Mouse (Mus musculus): ENCODE measurements around the gene Anapc10. TPM values are rescaled to one million over a fixed set of nuclear protein-coding genes. Genes with fewer than 3 reads are reported as not detected.
"Not testable (repeated sequence)": the region's sequence is repeated elsewhere in the genome, so short reads cannot be mapped to it uniquely, and the experiment has no call there.

The Anapc10 gene
- 36.0 and 42.4 TPM in 2 replicates for polyA plus RNA-seq (2015; fragmentation: Nextera tagmentation; extraction: Ambion mirVana)

DNA sequence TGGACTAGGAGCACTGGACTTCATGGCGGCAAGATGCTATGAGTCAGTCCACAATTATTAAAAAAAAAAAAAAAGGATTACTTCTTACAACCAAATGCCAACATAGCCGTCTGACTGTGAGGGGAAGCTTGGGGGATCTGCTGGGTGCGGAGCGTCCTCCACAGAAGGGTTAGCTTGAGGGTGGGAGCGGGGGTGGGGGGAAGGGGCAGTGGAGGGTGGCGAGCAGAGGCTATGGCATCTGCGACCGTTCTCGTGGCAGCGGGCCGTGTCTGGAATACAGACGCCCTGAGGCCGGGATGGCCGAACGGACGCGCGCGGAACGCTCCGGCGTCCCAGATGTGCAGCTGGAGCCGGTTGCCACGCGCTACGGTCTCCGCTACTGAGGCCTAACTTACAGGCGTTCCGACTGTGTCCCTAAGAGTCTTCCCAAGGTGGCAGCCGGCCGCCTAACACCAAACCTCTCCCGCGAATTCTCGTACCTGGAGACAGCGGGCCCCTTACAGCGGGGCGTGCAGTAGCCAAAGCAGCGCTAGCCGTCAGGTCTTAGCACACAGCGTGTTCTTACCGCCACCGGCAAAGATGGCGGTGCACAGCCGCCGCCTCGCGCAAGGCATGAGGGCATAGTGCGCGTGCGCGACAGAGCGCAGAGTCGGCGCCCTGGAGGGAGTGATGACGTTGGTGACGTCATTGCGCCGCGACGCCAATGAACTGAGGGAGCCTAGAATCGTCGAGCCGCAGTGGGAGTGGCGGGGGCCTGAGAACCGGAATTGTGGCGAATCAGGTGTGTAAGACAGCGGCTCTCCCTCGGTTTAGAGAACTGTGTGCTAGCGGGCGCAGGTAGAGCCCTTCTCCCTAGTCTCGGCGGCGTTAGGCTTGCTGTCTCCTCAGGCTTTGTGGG is at the start of gene Anapc10, which contains the start of gene Abce1:
TSS of gene Anapc10 (plus strand) at position 757 of the 898 bp plus-strand sequence.
TSS of gene Abce1 (minus strand) at position 677 of the 898 bp plus-strand sequence.
- Histone ChIP-seq H3K36me3 (peaks cover 26% of the 10 kb centered on the region), H3K9me3 (no peaks in the 10 kb centered on the region), H3K27ac (peak within 1 kb of the TSS; percentile 91), H3K4me2 (peak within 1 kb of the TSS; percentile 84), H3K27me3 (no peaks in the 10 kb centered on the region), H3K4me3 (peak within 1 kb of the TSS; percentile 89), H3K9ac (peak within 1 kb of the TSS; percentile 87), H3K4me1 (replicated peaks) (peaks cover 18% of the 10 kb centered on the region)
- WGBS = under 1% methylated on average over 70 of the region's 73 CpGs
- peak; percentile 99 for ATAC-seq (ENCODE audit: low FRiP score)

DNA sequence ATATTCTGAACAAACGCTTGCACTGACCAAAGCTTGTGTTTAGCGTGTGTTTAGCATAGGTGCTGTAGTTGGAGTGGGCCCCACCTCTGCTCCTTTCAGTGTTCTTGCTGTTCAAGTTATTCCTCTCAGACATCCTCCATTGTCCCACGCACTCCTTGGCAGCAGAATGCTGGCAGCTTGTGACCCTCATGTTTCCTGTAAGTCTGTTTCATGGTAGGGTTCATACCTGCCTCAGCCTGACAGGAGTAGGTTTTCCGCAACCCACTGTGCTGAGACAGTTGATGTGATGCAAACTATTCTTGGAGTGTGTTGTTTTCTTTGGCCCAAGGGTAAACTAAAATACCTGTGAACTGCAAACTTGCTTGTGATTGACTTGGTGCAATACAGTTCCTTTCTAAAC is 35.2 kb upstream of the Anapc10 start:
- H3K4me3 ChIP-seq = no peak overlapping the region
- H3K9me3 ChIP-seq = no peaks in the 10 kb centered on the region
- H3K4me1 ChIP-seq (replicated peaks) = peaks cover 6% of the 10 kb centered on the region
- ATAC-seq (ENCODE audit: low FRiP score) = no peak
- WGBS = 91% methylated on average over 4 of the region's 4 CpGs
- no peak overlapping the region for H3K9ac ChIP-seq
- H3K27me3 ChIP-seq = no peaks in the 10 kb centered on the region
- H3K36me3 ChIP-seq = peaks cover 30% of the 10 kb centered on the region
- no peak overlapping the region for H3K4me2 ChIP-seq
- no peak overlapping the region for H3K27ac ChIP-seq

DNA sequence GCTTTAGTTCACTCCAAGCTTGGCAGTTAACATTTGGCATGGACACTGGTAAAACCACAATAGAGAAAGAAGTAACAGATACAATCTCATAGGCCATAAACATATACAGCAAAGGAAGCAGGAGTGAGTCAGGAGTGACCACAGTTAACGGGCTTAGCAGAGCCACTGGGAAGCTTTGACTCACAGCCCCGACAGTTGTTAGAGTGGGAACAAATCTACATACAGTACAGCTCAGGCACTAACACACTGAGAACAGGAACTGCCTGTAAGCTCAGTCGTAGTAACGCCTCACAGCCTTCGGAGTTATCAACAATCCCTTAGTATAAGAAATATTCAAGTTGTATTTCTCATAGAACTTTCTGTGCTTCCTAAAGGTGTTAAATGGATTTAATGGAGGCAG is 32.6 kb upstream of the Anapc10 start:
- Histone ChIP-seq H3K4me2 (no peak overlapping the region), H3K27me3 (no peaks in the 10 kb centered on the region), H3K9ac (no peak overlapping the region), H3K27ac (no peak overlapping the region), H3K36me3 (peaks cover 29% of the 10 kb centered on the region), H3K4me3 (no peak overlapping the region), H3K4me1 (replicated peaks) (peaks cover 6% of the 10 kb centered on the region), H3K9me3 (no peaks in the 10 kb centered on the region)
- ATAC-seq (ENCODE audit: low FRiP score) = no peak
- WGBS = 75% methylated on average over 5 of the region's 5 CpGs

DNA sequence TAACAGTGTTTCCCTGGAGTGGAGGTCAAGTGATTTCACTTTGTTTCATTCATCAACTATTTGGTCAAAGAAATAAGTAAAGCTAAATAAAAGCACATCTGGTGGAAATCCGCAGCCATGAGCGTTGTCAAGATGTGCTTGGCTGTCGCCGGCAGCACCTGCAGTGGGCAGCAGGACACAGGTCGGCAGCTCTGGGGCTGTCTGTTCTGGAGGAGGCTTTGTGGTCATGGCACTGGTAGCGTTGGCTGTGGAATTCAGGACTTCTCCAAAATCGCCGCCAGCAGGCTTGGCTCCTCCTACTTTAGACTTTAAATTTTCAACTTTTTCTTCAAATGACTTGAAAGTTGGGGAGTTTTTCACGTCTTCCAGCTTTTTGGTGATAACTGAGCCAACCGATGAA is 31.5 kb upstream of the Anapc10 start:
- not testable (repeated sequence) for H3K27me3 ChIP-seq; ATAC-seq (ENCODE audit: low FRiP score); H3K4me3 ChIP-seq; H3K27ac ChIP-seq; H3K9ac ChIP-seq; H3K4me1 ChIP-seq (replicated peaks); H3K9me3 ChIP-seq
- Histone ChIP-seq H3K36me3 (peaks cover 34% of the 10 kb centered on the region), H3K4me2 (peak overlapping the region; percentile 55; the same call in 1 of the 2 replicates)
- 46% methylated on average over 10 of the region's 10 CpGs for WGBS

DNA sequence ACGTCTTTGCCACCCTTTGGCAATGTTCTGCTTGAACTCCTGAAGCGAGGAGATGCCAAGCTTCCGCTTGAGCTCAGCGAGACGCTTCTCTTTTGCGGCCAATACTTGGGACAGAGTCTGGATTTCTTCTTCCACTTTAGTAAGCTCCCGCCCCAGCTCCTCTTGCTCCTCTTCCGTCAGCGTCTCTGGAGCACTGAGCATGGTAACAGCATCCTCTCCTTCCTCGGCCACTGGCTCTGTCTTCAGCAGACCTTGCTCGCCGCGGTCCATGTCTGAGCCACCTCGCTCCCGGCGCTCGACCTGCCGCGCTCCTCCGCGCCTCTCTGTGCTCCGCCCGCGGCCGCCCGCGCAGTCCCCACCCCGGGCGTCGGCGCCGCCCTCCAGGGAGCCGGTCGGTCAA is 31.1 kb upstream of the Anapc10 start:
- Histone ChIP-seq H3K4me3 (peak overlapping the region; percentile 31), H3K9me3 (no peaks in the 10 kb centered on the region), H3K36me3 (peaks cover 36% of the 10 kb centered on the region), H3K9ac (peak overlapping the region; percentile 59), H3K4me1 (replicated peaks) (peaks cover 6% of the 10 kb centered on the region), H3K27ac (no peak overlapping the region), H3K4me2 (peak overlapping the region; percentile 55), H3K27me3 (no peaks in the 10 kb centered on the region)
- 10% methylated on average over 34 of the region's 34 CpGs for WGBS
- ATAC-seq (ENCODE audit: low FRiP score) = peak; percentile 71; the same call in 1 of the 2 replicates

DNA sequence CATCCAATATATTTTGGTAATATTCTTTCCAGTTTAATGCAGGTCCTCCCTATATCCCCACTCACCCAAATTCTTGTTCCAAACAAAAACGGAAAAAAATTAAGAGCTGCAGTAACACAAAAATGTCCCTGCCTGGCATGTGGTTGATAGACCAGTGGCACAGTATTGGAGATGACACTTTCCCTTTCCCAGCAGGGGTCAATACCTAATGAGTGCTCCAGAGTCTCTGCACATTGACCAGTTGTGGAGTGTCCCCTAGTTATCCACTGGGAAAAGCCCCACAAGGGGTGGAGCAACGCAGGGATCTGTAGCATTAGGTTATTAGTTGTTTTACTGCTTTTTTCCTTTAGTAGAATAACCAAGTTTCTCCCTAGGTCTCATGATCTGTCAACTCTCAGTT is 30.7 kb upstream of the Anapc10 start:
- H3K27ac ChIP-seq = no peak overlapping the region
- peak overlapping the region; percentile 55 for H3K4me2 ChIP-seq
- peaks cover 40% of the 10 kb centered on the region for H3K36me3 ChIP-seq
- 49% methylated on average over 2 of the region's 2 CpGs for WGBS
- H3K27me3 ChIP-seq = no peaks in the 10 kb centered on the region
- peak overlapping the region; percentile 59 for H3K9ac ChIP-seq
- peaks cover 6% of the 10 kb centered on the region for H3K4me1 ChIP-seq (replicated peaks)
- peak overlapping the region; percentile 31 for H3K4me3 ChIP-seq
- H3K9me3 ChIP-seq = no peaks in the 10 kb centered on the region
- 0 out of 2 replicates have a peak, but pooled peaks have one; percentile 55 for ATAC-seq (ENCODE audit: low FRiP score)

DNA sequence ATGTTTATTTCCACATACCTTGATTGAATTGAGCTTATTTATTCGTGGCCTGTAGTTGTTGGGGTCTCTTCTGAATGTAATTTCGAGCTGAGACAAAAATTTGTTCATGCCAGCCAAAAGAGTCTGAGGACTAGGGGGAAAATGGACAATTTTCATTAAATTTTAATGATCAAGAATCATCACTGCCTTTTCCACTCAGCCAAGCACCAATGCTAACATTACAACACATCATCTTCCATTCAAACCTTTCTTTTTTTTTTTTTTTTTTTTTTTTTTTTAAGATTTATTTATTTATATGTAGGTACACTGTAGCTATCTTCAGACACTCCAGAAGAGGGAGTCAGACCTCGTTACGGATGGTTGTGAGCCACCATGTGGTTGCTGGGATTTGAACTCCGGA is 25.7 kb upstream of the Anapc10 start:
- WGBS = 93% methylated on average over 5 of the region's 5 CpGs
- not testable (repeated sequence) for ATAC-seq (ENCODE audit: low FRiP score); H3K27me3 ChIP-seq; H3K4me2 ChIP-seq; H3K27ac ChIP-seq; H3K4me3 ChIP-seq; H3K4me1 ChIP-seq (replicated peaks); H3K9ac ChIP-seq; H3K9me3 ChIP-seq
- H3K36me3 ChIP-seq = peaks cover 77% of the 10 kb centered on the region

DNA sequence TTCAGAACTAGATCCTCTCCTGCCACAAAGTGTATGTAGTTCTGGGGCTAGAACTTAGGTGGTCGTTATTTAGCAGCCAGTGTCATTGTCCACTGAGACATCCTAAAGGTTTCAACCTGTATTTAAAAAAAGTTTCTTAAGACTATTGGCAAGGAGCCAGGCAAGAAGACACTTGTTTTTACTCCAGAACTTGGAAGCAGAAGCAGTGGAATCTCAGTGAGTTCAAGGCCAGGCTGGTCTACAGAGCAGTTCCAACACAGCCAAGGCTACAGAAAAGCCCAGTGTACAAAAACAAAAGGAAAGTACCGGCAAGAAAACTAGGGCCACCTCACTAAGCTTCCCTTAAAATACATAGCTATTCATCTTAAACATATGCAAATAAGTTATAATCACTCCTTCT is 19.1 kb upstream of the Anapc10 start:
- WGBS = 92% methylated on average over 2 of the region's 2 CpGs
- no peak overlapping the region for H3K27ac ChIP-seq
- H3K9me3 ChIP-seq = no peaks in the 10 kb centered on the region
- no peaks in the 10 kb centered on the region for H3K4me1 ChIP-seq (replicated peaks)
- no peak overlapping the region for H3K4me2 ChIP-seq
- no peak for ATAC-seq (ENCODE audit: low FRiP score)
- no peaks in the 10 kb centered on the region for H3K27me3 ChIP-seq
- H3K4me3 ChIP-seq = no peak overlapping the region
- H3K36me3 ChIP-seq = peaks cover 75% of the 10 kb centered on the region
- H3K9ac ChIP-seq = no peak overlapping the region

DNA sequence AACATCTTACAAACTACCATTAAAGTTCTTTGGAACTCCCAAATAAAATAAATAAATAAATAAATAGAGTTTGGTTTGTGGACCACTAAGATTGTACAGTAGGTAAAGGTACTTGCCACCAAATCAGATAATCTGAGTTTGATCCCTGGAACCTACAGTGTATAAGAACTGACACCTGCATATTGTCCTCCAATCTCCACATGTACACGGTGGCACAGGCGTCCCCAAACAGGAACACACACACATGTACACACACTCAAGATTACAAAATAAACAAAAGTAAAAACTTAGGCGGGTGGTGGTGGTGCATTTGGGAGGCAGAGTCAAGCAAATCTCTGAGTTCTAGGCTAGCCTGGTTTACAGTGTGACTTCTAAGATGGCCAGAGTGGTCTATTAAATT is 4.9 kb upstream of the Anapc10 start:
- Histone ChIP-seq H3K4me3 (no peak overlapping the region), H3K27ac (no peak overlapping the region), H3K9me3 (no peaks in the 10 kb centered on the region), H3K4me1 (replicated peaks) (peaks cover 8% of the 10 kb centered on the region), H3K36me3 (peaks cover 48% of the 10 kb centered on the region), H3K4me2 (no peak overlapping the region), H3K9ac (no peak overlapping the region), H3K27me3 (no peaks in the 10 kb centered on the region)
- 95% methylated on average over 3 of the region's 3 CpGs for WGBS
- ATAC-seq (ENCODE audit: low FRiP score) = no peak

DNA sequence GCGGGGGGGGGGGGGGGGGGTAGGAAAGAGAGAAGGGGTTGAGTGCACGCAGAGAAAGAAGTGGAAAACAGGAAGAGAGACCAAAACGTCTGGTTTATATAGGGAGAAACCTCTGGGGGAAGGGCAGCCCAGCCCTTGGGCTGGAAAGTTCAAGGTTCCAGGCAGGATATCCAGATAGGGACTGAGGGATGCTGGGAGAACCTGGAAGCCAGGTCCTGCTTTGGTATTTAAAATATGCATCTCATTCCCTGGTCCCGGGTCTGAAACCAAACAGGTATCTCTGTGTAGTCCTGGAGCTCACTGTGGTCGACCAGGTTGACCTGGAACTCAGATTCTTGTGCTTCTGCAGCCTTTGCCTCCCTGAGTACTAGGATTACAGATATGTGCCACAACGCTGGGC is 1.1 kb downstream of the Anapc10 start:
- Histone ChIP-seq H3K4me2 (peak overlapping the region; percentile 60), H3K36me3 (peaks cover 27% of the 10 kb centered on the region)
- WGBS = 51% methylated on average over 4 of the region's 6 CpGs

DNA sequence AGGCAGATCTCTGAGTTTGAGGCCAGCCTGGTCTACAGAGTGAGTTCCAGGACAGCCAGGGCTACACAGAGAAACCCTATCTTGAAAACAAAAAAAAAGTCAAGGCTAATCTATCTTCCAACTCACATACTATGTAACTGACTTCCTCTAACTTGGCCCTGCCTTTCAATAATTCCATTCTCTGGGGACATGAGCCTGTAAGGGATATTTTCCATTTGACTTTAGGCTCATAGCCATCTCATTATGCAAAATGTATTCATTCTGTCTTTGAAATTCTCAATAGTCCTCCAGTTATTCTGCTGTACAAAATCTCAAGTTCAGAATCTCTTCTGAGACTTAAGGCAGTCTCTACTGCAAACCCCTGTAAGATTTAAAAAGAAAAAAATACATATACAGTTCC is 9.9 kb downstream of the Anapc10 start:
- H3K36me3 ChIP-seq = peaks cover 53% of the 10 kb centered on the region
- no peak for ATAC-seq (ENCODE audit: low FRiP score)

More for the DNA sequence above, 1.1 kb downstream of the Anapc10 start:
- no peaks in the 10 kb centered on the region for H3K27me3 ChIP-seq
- no peak overlapping the region for H3K27ac ChIP-seq
- H3K9ac ChIP-seq = peak overlapping the region; percentile 24; the same call in 1 of the 2 replicates
- no peaks in the 10 kb centered on the region for H3K9me3 ChIP-seq
- peak overlapping the region; percentile 15 for H3K4me3 ChIP-seq
- peaks cover 18% of the 10 kb centered on the region for H3K4me1 ChIP-seq (replicated peaks)
- ATAC-seq (ENCODE audit: low FRiP score) = no peak

DNA sequence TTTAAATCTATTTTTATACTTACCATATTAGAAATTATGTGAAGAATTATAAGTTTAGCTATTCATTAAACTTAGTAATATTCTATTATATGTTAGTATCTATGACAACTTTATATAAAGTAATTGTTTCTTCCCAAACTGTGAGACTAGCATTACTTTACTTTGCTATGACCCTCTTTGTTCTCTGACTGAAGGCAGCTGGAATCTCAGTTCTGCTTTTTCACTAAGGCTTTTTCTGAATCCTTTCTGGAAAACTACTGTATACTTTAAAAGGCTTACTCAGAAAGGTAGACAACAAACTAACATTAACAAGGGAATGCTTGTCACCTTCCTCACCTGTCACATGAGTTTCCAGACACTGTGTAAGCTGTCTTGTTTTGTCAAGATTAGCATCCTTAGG is 11.7 kb downstream of the Anapc10 start:
- Histone ChIP-seq H3K4me3 (no peak overlapping the region), H3K4me2 (no peak overlapping the region), H3K9me3 (no peaks in the 10 kb centered on the region), H3K9ac (no peak overlapping the region), H3K27me3 (no peaks in the 10 kb centered on the region), H3K36me3 (peaks cover 38% of the 10 kb centered on the region), H3K4me1 (replicated peaks) (no peaks in the 10 kb centered on the region), H3K27ac (no peak overlapping the region)
- no peak for ATAC-seq (ENCODE audit: low FRiP score)

More for the DNA sequence above, 9.9 kb downstream of the Anapc10 start:
- Histone ChIP-seq H3K4me2 (no peak overlapping the region), H3K27ac (no peak overlapping the region), H3K9me3 (no peaks in the 10 kb centered on the region), H3K4me1 (replicated peaks) (no peaks in the 10 kb centered on the region), H3K27me3 (no peaks in the 10 kb centered on the region), H3K9ac (no peak overlapping the region), H3K4me3 (no peak overlapping the region)

DNA sequence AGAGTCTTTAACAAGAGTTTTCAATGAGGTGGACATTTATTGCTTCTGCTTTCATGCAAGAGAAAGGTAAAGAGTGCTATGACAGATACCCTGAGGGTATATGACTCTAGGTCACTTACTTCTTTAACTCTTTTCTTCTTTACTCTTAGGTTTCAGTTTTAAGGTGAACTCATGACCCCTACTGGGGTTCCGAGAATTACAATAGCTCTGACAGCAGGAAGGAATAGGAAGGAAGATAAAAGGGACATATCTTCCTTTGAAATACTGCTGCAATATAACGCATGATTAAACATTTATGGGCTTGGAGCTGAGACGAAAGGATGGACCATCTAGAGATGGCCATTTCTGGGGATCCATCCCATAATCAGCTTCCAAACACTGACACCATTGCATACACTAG is 13.0 kb downstream of the Anapc10 start:
- Histone ChIP-seq H3K27ac (no peak overlapping the region), H3K9ac (no peak overlapping the region), H3K4me1 (replicated peaks) (no peaks in the 10 kb centered on the region), H3K27me3 (no peaks in the 10 kb centered on the region), H3K4me2 (no peak overlapping the region), H3K4me3 (no peak overlapping the region), H3K9me3 (no peaks in the 10 kb centered on the region), H3K36me3 (peaks cover 40% of the 10 kb centered on the region)
- no peak for ATAC-seq (ENCODE audit: low FRiP score)
- WGBS = 45% methylated on average over 3 of the region's 3 CpGs
